Mouse (Mus musculus) spleen, adult 2 months (tissue): Measurements from ENCODE around the gene Mical2.

Experiments
- CTCF ChIP-seq: fragments of 200-500 bp; IDR thresholded peaks from 2 replicates; pipeline ENCODE4 v1.5.1; 2011; ENCODE audit warnings: mild to moderate bottlenecking, inconsistent platforms; ENCODE audit not compliant: insufficient read depth, insufficient read length, insufficient replicate concordance; ENCODE audit errors: extremely low read depth
- POLR2A ChIP-seq: fragments of 200-500 bp; IDR thresholded peaks from 2 replicates; pipeline ENCODE4 v1.6.1; 2011; ENCODE audit warnings: low read depth, low read length, inconsistent platforms

DNA sequence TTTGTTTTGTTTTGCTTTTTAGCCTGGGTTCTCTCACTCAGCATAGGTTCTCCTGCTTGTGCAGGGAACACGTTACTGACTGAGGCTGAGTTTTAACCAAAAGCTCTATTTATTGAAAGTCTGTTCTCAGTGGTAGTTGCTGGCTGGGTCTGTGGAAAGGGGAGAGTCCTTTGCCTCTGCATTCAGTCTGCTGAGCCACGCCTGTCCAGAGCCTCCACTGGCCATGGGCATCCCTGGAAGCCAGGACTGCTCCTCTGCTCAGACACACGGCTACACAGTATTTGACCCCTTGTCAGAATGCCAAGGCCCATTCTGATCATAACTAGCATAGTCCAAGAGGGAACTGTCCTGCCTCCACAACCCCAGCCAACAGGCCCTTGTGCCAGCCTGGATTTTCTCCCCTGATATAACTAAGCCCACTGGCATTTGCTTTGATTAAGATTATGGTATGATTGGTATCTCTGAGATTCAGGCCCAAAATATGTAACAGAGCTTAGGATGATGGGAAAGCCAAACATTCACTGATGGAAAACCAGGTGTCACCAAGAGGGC, 73.3 kb downstream of the Mical2 start:
- TF ChIP-seq CTCF (no peak), POLR2A (no peak)
